Mouse (Mus musculus): ENCODE data around the gene Vegfb. TPM values are rescaled to one million over a fixed set of nuclear protein-coding genes. Genes with fewer than 3 reads are reported as not detected.

Vegfb gene
- total RNA-seq, 2 experiments from 2014 or later: 410 to 431 TPM

DNA sequence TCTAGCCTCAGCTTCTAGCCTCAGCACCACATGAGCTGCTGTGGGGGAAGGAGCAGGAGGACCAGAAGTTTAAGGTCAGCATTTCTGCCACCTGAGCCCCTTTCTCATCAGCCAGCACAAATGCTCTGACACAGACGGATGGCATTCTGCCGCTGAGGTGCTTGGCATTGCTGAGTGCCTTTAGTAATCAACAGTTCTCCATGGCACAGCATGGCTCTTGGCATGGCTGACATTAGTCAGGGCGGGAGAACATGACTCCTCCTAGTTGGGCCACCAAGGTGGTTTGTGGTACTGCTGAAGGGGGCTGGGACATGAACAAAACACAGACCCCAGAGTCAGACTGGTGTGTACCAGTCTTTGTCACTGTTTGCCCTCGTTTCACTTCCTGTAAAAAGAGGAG lies 39.3 kb downstream of the Vegfb start:
- intact Hi-C loops (cut with DNase I): loop anchor here (5.0 kb wide), 1 partner anchor 701 kb away; no protein-coding TSS in a partner anchor
- DNase-seq (ENCODE audit: low spot score): no peak

DNA sequence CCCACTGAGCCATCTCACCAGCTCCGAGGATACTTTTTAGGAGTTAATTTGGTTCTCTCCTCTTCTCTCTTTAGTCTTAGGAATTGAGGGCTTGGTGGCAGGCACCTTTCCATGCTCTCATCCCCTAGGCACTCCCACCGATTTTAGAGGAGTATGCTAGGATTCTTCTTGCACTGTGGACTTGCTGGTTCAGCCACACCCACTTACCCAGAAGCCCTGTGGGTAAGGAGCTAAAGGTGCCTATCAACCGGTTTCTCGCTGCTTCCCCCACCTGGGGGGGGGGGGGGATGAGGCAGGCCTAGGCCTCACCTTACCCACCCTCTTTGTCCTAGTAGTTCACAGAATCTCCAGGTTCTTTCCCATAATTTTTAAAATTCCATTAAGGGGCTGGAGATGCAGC lies 39.7 kb downstream of the Vegfb start:
- intact Hi-C loops (cut with DNase I): loop anchor here (5.0 kb wide), 1 partner anchor 700 kb away; no protein-coding TSS in a partner anchor
- DNase-seq (ENCODE audit: low spot score): no peak

DNA sequence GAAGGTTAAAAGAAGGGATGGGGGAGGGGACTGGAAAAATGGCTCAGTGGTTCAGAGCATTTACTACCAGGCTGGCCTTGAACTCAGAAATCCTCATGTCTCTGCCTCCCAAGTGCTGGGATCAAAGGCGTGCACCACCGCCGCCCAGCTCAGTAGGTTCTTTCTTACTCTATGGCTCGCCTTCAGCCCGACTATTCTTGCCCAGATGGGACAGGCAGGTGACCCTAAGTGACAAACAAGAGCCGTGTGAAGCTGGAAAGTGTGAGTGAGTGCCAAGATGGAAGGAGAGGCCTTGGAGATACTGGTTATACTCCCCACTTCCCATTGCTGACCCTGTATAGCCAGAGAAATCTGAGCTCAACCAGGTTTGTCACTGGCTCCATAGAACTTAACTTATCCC lies 43.7 kb downstream of the Vegfb start:
- no peak for DNase-seq (ENCODE audit: low spot score)
- intact Hi-C loops (cut with DNase I): no loop called here

DNA sequence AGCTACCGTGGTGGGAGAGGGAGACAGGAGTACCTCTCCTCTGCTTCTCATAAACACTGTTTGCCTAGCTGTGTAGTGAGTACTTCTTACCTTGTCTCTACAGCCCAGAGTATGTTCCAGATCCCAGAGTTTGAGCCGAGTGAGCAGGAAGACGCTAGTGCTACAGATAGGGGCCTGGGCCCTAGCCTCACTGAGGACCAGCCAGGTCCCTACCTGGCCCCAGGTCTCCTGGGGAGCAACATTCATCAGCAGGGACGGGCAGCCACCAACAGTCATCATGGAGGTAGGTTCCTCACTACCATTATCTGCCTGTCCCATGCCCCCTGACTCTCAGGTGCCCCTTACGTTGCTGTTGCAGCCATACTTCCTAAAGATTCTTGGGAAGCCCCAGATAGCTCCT lies 44.7 kb downstream of the Vegfb start:
- DNase-seq (ENCODE audit: low spot score): no peak
- intact Hi-C loops (cut with DNase I): no loop called here

DNA sequence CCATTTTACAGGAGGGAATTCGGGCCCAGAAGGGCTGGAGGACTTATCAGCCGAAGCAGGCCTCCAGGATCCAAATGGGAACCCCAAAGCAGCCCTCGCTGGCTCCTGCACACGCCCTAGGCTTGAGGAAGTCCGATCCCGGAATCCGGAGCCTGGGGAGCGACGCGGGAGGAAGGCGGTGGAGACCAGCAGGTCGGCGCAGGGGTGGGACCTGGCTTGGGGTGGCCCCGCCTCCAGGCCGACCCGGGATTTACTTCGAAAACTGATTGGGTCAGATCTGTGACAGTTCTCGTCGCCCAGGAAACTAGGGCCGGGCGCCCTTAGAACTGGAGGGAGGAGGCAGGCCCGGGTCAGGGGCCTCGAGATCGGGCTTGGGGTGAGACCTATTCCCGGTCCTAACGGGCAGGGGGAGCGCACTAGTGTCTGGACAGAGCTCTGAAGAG lies 45.2 kb downstream of the Vegfb start, which contains the start of gene Gpr137:
TSS of gene Gpr137 (minus strand) at position 232 of the 443 bp plus-strand sequence.
- DNase-seq (ENCODE audit: low spot score): peak; percentile 96
- intact Hi-C loops (cut with DNase I): no loop called here

DNA sequence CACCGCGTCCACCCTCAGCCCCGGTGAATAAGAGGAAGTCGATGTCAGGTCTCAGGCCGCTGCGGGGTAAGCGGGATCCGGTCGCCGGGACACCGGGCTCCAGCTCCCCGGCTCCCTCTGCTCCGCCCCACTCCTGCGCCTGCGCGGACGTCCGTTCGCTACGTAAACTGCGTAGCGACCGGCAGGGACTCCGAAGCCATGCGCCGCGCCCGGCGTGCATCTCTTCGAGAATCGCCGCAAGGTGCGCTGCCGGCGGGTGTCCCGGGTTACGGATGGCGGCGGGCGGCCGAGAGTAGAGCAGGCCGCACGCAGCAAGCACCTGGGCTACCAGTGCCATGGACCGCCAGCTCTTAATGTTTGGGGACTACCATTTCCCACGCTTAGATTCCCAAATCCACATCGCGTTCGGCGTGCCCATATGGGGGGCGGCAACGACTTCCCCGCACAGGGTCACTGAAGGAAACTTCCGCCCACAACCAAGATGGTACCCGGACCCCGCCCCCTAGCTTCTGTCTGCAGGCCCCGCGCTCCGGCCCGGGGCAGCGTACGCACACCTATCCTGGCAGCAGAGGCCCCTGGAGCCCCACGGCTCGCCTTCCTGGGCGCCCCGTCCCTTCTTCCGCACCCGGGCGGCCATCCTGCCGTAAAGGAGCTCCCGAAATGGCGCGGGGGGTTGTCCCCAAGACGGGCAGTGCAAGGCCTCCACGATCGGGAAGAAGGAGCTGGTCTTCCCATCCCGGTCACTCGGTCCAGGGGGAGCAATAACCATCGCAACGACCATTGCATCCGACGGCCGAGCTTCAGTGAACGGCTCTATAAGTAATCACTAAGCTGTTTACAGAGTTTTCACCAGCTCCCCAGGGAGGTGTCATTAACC lies 45.8 kb downstream of the Vegfb start, which contains the start of gene Bad:
TSS of gene Bad (plus strand) at position 490 of the 877 bp plus-strand sequence.
- peak; percentile 85 for DNase-seq (ENCODE audit: low spot score)
- intact Hi-C loops (cut with DNase I): loop anchor here (1.0 kb wide), 1 partner anchor 10 kb away; no protein-coding TSS in a partner anchor

DNA sequence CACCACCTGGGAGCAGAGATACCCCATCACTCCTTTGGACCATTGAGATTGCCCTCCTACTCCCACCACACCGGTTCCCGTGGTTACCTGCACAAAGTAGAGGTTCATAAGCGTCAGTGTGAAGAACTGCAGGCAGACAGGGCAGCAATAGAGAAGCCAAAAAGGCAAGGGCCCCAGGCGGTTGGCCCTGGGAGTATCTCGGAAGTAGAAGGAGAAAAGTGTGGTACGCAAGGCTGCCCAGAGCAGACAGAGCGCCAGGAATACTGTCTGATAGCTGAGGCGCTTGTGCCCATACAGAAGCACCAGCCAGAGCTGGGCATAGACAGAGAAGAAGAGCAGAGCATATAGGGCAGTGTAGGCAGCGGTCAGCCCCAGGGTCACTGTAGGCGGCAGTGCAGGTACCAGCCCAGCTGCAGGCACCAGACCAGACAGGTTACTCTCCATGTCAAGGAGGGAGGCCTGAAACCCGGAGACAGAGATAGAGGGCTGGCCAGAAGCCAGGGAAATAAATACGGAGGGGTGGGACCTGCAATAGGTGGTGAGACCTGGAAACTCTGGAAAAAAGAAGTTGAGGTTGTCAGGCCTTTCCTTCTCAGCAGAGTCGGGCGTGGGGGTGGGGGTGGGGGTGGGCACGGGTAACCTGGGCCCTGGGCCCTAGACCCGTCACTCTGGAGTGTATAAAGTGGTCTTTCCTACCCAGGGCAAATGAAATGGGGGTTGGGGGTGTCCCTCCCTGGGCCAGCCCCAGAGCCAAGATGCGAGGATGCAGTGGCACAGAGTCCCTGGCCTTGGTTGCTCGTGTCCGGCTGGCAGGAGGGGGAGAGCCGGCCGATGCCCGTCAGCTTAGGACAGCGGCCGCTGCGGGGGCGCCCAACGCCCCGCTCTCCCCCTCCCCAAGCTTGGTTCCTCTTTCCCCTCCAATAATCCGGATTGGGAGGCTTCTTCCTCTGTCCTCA lies 46.8 kb downstream of the Vegfb start:
- intact Hi-C loops (cut with DNase I): loop anchor here (1.0 kb wide), 1 partner anchor 11 kb away; no protein-coding TSS in a partner anchor
- no peak for DNase-seq (ENCODE audit: low spot score)

DNA sequence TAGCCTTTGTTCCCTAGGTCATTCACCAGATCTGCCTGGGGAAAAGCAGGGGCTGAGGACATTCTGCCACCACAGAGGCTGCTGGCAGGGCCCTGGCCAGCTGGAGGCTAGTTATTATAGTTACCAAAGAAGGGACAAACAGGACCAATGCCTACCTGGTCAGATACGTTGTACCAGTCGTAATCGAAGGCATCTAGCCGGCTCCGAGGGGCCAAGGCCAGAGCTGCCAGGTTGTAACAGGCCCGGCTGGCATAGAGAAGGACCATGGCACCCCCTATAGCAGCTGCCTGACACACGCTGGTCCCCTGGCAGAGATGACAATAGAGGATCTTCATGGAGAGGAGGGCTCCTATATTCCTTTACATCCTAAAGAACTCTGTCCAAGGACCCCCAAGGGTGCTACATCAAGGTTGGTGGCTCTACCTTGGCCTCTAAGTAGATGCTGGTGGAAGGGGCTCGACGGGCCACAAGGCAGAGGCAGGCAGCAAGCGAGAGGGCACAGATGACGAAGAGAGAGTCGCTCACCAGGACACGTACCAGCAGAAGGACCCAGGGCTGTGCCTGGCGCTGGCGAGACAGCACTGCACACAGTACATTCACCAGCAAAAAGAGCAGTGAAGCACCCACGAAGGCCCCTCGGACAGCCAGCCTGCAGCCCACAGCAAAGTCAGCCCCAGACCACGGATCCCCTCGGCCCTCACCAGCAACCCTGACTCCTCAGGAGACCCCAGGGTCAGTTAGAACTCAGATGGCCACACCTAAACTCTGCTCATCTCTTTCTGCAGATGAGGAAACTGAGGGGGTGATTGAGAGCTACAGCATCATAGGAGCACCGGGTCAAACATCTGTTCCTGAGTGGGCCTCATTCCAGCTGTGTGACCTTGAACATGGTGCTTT lies 48.1 kb downstream of the Vegfb start:
- no peak for DNase-seq (ENCODE audit: low spot score)
- intact Hi-C loops (cut with DNase I): no loop called here

DNA sequence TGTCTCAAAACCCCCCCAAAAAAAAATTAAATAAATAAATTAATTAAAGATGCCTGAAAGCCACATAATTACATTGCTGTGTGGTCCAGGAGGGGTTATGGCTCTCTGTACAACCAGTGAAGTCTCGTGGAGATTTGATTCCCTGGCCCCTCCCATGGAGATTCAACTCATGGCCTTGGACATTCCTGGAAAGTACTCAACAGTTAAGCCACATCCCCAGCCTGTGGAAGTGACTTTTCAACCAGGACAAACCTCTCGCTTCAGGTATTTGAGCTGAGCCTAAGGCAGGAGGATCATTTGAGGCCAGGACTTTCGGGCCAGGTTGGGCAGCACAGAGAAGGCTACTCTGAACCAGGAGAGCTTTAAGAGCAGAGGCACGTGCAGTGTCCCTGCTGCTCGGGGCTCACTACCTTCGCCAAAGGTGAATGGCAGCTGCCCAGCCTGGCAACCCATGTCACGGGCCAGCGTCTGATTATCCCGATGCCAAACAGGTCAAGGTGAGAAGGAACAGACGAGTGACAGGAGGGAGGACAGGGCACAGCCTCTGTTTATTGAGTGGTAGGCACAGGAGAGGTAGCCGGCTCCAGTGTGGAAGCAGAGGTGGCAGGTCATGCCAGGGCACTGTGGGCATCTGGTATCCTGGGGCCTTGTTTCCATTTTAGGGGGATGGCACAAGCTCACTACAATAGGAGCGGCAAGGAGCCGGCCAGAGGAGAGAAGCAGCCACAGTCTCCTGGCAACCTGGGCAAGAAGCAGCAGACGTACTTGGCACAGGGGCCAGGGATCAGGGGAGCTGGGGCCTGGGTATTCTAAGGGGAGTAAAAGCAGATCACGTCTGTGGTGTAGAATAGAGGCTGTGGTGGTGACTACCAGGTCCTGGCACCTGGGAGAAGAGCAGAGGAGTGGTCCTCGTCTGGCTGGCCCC lies 49.6 kb downstream of the Vegfb start:
- no peak for DNase-seq (ENCODE audit: low spot score)
- intact Hi-C loops (cut with DNase I): no loop called here

DNA sequence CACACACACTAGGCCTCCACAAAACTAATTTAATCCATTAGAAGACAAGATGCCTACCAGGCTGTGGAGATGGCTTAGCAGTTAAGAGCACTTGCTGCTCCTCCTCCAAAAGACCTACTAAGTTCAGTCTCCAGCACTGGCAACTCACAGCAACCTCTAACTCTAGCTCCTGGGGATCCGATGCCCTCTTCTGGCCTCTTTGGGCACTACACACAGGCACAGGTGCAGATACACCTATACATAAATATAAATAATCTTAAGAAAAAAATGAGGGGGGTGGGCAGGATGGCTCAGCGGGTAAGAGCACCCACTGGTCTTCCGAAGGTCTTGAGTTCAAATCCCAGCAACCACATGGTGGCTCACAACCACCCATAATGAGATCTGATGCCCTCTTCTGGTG lies 51.2 kb downstream of the Vegfb start:
- intact Hi-C loops (cut with DNase I): no loop called here
- no peak for DNase-seq (ENCODE audit: low spot score)

DNA sequence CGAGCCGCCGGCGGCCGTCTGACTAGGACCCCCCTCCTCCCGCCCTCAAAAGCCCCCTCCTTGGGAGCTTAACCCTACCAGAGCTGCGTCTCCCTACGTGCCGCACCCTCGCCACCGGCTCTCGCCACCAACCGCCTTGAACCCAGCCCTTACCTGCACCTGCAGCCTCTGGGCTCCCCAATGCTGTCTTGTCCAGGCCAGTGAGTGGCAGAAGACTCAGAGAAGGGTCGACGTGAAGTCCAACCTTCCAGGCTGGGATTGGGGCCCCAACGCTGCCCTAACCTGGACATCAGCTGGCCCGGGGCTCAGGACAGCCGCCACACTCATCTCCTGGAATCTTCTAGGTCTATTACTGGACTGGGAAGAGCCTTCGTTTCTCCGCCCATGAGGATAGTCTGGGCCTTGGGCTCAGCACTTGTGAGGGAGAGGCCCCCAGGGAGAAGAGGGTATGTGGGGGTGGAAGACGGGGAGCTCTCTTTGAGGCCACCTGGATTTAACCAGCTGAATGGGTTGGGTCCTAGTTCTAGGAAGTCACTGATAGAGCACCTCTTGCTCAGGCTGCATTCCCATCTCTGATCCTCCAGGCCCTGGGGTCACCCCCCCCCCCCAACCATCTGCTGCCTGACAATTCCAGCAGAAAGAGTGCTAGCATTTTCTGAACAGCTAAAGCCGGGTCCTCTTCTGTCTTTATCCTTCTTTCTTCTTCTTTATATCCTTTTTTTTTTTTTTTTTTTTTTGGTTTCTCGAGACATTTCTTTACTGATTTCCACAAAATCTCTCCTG lies 53.1 kb downstream of the Vegfb start, which contains the start of gene Kcnk4:
TSS of gene Kcnk4 (minus strand) at position 321 of the 783 bp plus-strand sequence.
- intact Hi-C loops (cut with DNase I): no loop called here
- no peak for DNase-seq (ENCODE audit: low spot score)

DNA sequence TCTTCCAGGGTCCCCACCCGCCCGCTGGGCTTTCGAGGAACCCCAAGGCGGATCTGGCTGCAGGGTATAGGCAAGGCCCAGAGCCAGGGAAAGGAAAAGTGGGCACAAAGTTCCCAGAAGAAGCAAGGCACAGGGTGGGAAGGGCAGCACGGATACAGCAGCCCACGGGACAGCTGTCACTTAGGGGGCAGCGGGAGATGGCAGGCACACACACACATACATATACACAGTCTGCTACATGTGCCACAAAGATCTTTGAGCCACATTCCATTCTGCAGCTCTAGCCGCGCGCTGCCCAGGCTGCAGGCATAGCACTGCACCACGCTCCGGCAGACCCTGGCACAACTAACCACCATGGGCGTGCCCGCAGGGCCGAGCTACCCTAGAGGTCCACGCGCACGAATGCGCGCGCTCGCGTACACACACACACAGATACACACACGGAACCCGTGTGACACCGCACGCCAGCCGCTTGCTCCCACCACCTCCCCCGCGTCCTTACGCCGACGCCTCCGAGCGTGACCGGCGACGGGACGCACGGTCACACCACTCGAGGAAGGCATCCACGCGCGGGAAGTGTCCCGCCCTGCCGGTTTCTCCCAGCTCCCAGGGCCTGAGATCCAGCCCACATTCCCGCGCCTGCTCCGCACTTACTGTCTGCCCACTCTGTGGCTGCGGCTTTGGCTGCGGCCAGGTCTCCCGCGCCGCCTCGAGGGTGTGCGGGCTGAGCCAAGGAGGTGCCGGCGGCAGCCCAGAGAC lies 53.8 kb downstream of the Vegfb start:
- intact Hi-C loops (cut with DNase I): no loop called here
- no peak for DNase-seq (ENCODE audit: low spot score)

DNA sequence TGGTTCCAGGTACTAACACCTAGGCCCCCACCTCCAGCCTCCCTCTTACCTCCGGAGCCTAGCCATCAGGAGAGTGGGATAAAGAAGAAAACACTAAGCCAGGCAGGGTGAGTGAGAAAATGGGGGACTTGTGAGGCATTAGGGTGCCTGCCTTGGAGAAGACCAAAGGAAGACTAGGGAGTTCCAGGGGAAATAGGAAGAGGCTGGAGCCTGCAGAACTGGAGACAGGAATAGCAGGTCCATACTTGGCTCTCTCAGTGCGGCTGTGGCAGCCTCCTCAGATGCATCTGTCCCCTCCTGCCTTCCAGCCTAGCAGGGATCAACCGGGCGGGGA lies 54.4 kb downstream of the Vegfb start:
- DNase-seq (ENCODE audit: low spot score): no peak
- intact Hi-C loops (cut with DNase I): no loop called here

Measured in heart, postnatal 25 days (tissue).